Mouse (Mus musculus): Measurements from ENCODE around the gene Rhno1. TPM values are rescaled to one million over a fixed set of nuclear protein-coding genes. Genes with fewer than 3 reads are reported as not detected.
"Not testable (repeated sequence)": the region's sequence is repeated elsewhere in the genome, so short reads cannot be mapped to it uniquely, and the experiment has no call there.

Rhno1 gene
- polyA plus RNA-seq, 1 experiment from 2014 or later: 126 TPM

- no peaks in the 10 kb centered on the region for H3K4me1 ChIP-seq (replicated peaks; ENCODE audit: control insufficient read depth, insufficient read depth, low read length)
- H3K27ac ChIP-seq (ENCODE audit: low read depth, low read length): no peak overlapping the region
- ATAC-seq (replicated peaks; ENCODE audit: low FRiP score): no peak
- 44% methylated on average over 1 of the region's 1 CpGs for WGBS
- H3K36me3 ChIP-seq (ENCODE audit: control insufficient read depth, insufficient read depth, low read length): no peaks in the 10 kb centered on the region
- H3K27me3 ChIP-seq (replicated peaks; ENCODE audit: control insufficient read depth, insufficient read depth, low read length): no peaks in the 10 kb centered on the region
- no peak overlapping the region for H3K9ac ChIP-seq (ENCODE audit: low read depth, low read length)
- no peak overlapping the region for H3K4me2 ChIP-seq
- no peak overlapping the region for H3K4me3 ChIP-seq (ENCODE audit: low read depth, low read length)
- no peaks in the 10 kb centered on the region for H3K9me3 ChIP-seq (ENCODE audit: control insufficient read depth, low read length)
- DNase-seq (ENCODE audit: low spot score): no peak
These were observed 28.0 kb upstream of the Rhno1 start for GRCm38 (mm10) chr6:128390683-128391082.

GRCm38 (mm10) chr6:128389185-128389584, 26.5 kb upstream of the Rhno1 start:
- Histone ChIP-seq H3K4me2 (no peak overlapping the region), H3K4me3 (ENCODE audit: low read depth, low read length) (no peak overlapping the region), H3K4me1 (replicated peaks; ENCODE audit: control insufficient read depth, insufficient read depth, low read length) (no peaks in the 10 kb centered on the region), H3K27ac (ENCODE audit: low read depth, low read length) (no peak overlapping the region), H3K9me3 (ENCODE audit: control insufficient read depth, low read length) (no peaks in the 10 kb centered on the region), H3K36me3 (ENCODE audit: control insufficient read depth, insufficient read depth, low read length) (no peaks in the 10 kb centered on the region), H3K9ac (ENCODE audit: low read depth, low read length) (no peak overlapping the region), H3K27me3 (replicated peaks; ENCODE audit: control insufficient read depth, insufficient read depth, low read length) (no peaks in the 10 kb centered on the region)
- ATAC-seq (replicated peaks; ENCODE audit: low FRiP score) (no peak), DNase-seq (ENCODE audit: low spot score) (no peak)
- 80% methylated on average over 1 of the region's 1 CpGs for WGBS

GRCm38 (mm10) chr6:128385026-128385425, 22.3 kb upstream of the Rhno1 start:
- no peak for ATAC-seq (replicated peaks; ENCODE audit: low FRiP score)
- no peaks in the 10 kb centered on the region for H3K36me3 ChIP-seq (ENCODE audit: control insufficient read depth, insufficient read depth, low read length)

GRCm38 (mm10) chr6:128383752-128384151, 21.0 kb upstream of the Rhno1 start:
- Histone ChIP-seq H3K9me3 (ENCODE audit: control insufficient read depth, low read length) (no peaks in the 10 kb centered on the region), H3K27ac (ENCODE audit: low read depth, low read length) (no peak overlapping the region), H3K4me3 (ENCODE audit: low read depth, low read length) (no peak overlapping the region), H3K4me2 (no peak overlapping the region), H3K4me1 (replicated peaks; ENCODE audit: control insufficient read depth, insufficient read depth, low read length) (no peaks in the 10 kb centered on the region), H3K9ac (ENCODE audit: low read depth, low read length) (no peak overlapping the region), H3K36me3 (ENCODE audit: control insufficient read depth, insufficient read depth, low read length) (no peaks in the 10 kb centered on the region), H3K27me3 (replicated peaks; ENCODE audit: control insufficient read depth, insufficient read depth, low read length) (no peaks in the 10 kb centered on the region)
- no peak for ATAC-seq (replicated peaks; ENCODE audit: low FRiP score)
- DNase-seq (ENCODE audit: low spot score): no peak
- WGBS: 76% methylated on average over 7 of the region's 7 CpGs

More at GRCm38 (mm10) chr6:128385026-128385425, 22.3 kb upstream of the Rhno1 start:
- no peaks in the 10 kb centered on the region for H3K4me1 ChIP-seq (replicated peaks; ENCODE audit: control insufficient read depth, insufficient read depth, low read length)
- no peak overlapping the region for H3K4me3 ChIP-seq (ENCODE audit: low read depth, low read length)
- no peaks in the 10 kb centered on the region for H3K27me3 ChIP-seq (replicated peaks; ENCODE audit: control insufficient read depth, insufficient read depth, low read length)
- DNase-seq (ENCODE audit: low spot score): no peak
- WGBS: 71% methylated on average over 1 of the region's 1 CpGs
- no peak overlapping the region for H3K4me2 ChIP-seq
- H3K9ac ChIP-seq (ENCODE audit: low read depth, low read length): no peak overlapping the region
- no peaks in the 10 kb centered on the region for H3K9me3 ChIP-seq (ENCODE audit: control insufficient read depth, low read length)
- H3K27ac ChIP-seq (ENCODE audit: low read depth, low read length): no peak overlapping the region

GRCm38 (mm10) chr6:128381254-128381653, 18.5 kb upstream of the Rhno1 start:
- H3K27ac ChIP-seq (ENCODE audit: low read depth, low read length): no peak overlapping the region
- no peak overlapping the region for H3K4me2 ChIP-seq
- no peaks in the 10 kb centered on the region for H3K4me1 ChIP-seq (replicated peaks; ENCODE audit: control insufficient read depth, insufficient read depth, low read length)
- DNase-seq (ENCODE audit: low spot score): no peak
- H3K9ac ChIP-seq (ENCODE audit: low read depth, low read length): no peak overlapping the region
- no peak overlapping the region for H3K4me3 ChIP-seq (ENCODE audit: low read depth, low read length)
- 68% methylated on average over 3 of the region's 3 CpGs for WGBS
- no peaks in the 10 kb centered on the region for H3K27me3 ChIP-seq (replicated peaks; ENCODE audit: control insufficient read depth, insufficient read depth, low read length)
- no peaks in the 10 kb centered on the region for H3K9me3 ChIP-seq (ENCODE audit: control insufficient read depth, low read length)
- no peaks in the 10 kb centered on the region for H3K36me3 ChIP-seq (ENCODE audit: control insufficient read depth, insufficient read depth, low read length)
- ATAC-seq (replicated peaks; ENCODE audit: low FRiP score): no peak

- H3K4me1 ChIP-seq (replicated peaks; ENCODE audit: control insufficient read depth, insufficient read depth, low read length); H3K4me2 ChIP-seq; H3K27me3 ChIP-seq (replicated peaks; ENCODE audit: control insufficient read depth, insufficient read depth, low read length); H3K9me3 ChIP-seq (ENCODE audit: control insufficient read depth, low read length); H3K36me3 ChIP-seq (ENCODE audit: control insufficient read depth, insufficient read depth, low read length); H3K9ac ChIP-seq (ENCODE audit: low read depth, low read length); H3K4me3 ChIP-seq (ENCODE audit: low read depth, low read length); DNase-seq (ENCODE audit: low spot score); ATAC-seq (replicated peaks; ENCODE audit: low FRiP score); H3K27ac ChIP-seq (ENCODE audit: low read depth, low read length): not testable (repeated sequence)
- 43% methylated on average over 1 of the region's 1 CpGs for WGBS
These were observed 18.0 kb upstream of the Rhno1 start for GRCm38 (mm10) chr6:128380594-128381167.

GRCm38 (mm10) chr6:128379636-128380035, 16.9 kb upstream of the Rhno1 start:
- H3K4me2 ChIP-seq: no peak overlapping the region
- 72% methylated on average over 16 of the region's 16 CpGs for WGBS
- no peaks in the 10 kb centered on the region for H3K4me1 ChIP-seq (replicated peaks; ENCODE audit: control insufficient read depth, insufficient read depth, low read length)
- H3K27ac ChIP-seq (ENCODE audit: low read depth, low read length): no peak overlapping the region
- no peak overlapping the region for H3K9ac ChIP-seq (ENCODE audit: low read depth, low read length)
- no peak overlapping the region for H3K4me3 ChIP-seq (ENCODE audit: low read depth, low read length)
- no peaks in the 10 kb centered on the region for H3K9me3 ChIP-seq (ENCODE audit: control insufficient read depth, low read length)
- H3K36me3 ChIP-seq (ENCODE audit: control insufficient read depth, insufficient read depth, low read length): peaks cover 3% of the 10 kb centered on the region; the same call in 1 of the 2 replicates
- DNase-seq (ENCODE audit: low spot score) (no peak), ATAC-seq (replicated peaks; ENCODE audit: low FRiP score) (no peak)
- H3K27me3 ChIP-seq (replicated peaks; ENCODE audit: control insufficient read depth, insufficient read depth, low read length): no peaks in the 10 kb centered on the region

GRCm38 (mm10) chr6:128376371-128377085, 13.8 kb upstream of the Rhno1 start:
- Histone ChIP-seq H3K27me3 (replicated peaks; ENCODE audit: control insufficient read depth, insufficient read depth, low read length) (no peaks in the 10 kb centered on the region), H3K36me3 (ENCODE audit: control insufficient read depth, insufficient read depth, low read length) (peaks cover 28% of the 10 kb centered on the region), H3K4me2 (no peak overlapping the region), H3K9me3 (ENCODE audit: control insufficient read depth, low read length) (no peaks in the 10 kb centered on the region), H3K4me3 (ENCODE audit: low read depth, low read length) (no peak overlapping the region), H3K4me1 (replicated peaks; ENCODE audit: control insufficient read depth, insufficient read depth, low read length) (no peaks in the 10 kb centered on the region), H3K27ac (ENCODE audit: low read depth, low read length) (no peak overlapping the region), H3K9ac (ENCODE audit: low read depth, low read length) (no peak overlapping the region)
- no peak for DNase-seq (ENCODE audit: low spot score)
- ATAC-seq (replicated peaks; ENCODE audit: low FRiP score): no peak
- 86% methylated on average over 17 of the region's 17 CpGs for WGBS

- ATAC-seq (replicated peaks; ENCODE audit: low FRiP score) (no peak), DNase-seq (ENCODE audit: low spot score) (no peak)
- Histone ChIP-seq H3K9me3 (ENCODE audit: control insufficient read depth, low read length) (no peaks in the 10 kb centered on the region), H3K27me3 (replicated peaks; ENCODE audit: control insufficient read depth, insufficient read depth, low read length) (no peaks in the 10 kb centered on the region), H3K27ac (ENCODE audit: low read depth, low read length) (no peak within 1 kb of the TSS), H3K4me1 (replicated peaks; ENCODE audit: control insufficient read depth, insufficient read depth, low read length) (no peaks in the 10 kb centered on the region), H3K4me2 (no peak within 1 kb of the TSS), H3K36me3 (ENCODE audit: control insufficient read depth, insufficient read depth, low read length) (peaks cover 36% of the 10 kb centered on the region), H3K4me3 (ENCODE audit: low read depth, low read length) (no peak within 1 kb of the TSS), H3K9ac (ENCODE audit: low read depth, low read length) (no peak within 1 kb of the TSS)
- WGBS: 68% methylated on average over 6 of the region's 6 CpGs
These were observed 12.5 kb upstream of the Rhno1 start, which contains the start of the genes Tex52 and Gm44596 for GRCm38 (mm10) chr6:128375192-128375591. TSS of gene Tex52 (plus strand) at chr6:128375456. TSS of gene Gm44596 (plus strand) at chr6:128375503.

Data from liver, embryonic 11.5 days (tissue).